Mouse (Mus musculus) liver, postnatal 0 days (tissue): Measurements from ENCODE around the gene Shisal2a.

Experiments used
- CTCF ChIP-seq: sonication (generic); IDR thresholded peaks from 2 replicates; pipeline ENCODE4 v1.5.1; 2016; ENCODE audit warnings: antibody characterized with exemption, low read depth
- EP300 ChIP-seq: IDR thresholded peaks from 2 replicates; pipeline ENCODE4 v1.6.1; 2016; ENCODE audit warnings: antibody characterized with exemption, low read depth, mild to moderate bottlenecking

DNA sequence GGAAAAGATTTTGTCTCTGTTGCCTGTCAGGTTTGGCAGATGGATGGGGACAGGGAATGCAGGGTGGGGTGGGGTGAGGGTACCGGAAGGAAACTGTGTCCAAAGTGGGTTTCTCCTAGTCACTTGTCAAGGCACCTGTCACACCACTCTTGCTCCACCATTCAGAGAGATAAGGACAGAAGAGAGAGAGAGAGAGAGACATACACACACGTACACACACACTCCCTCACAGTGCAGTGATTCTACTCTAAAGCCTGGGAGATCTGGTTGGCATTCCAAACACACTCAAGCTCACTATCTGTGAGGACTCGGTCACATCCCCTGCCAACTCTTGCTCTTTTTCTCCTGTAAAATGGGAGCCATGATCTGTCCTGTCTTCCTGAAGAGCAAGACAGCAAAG, 11.0 kb downstream of the Shisal2a start:
- no peak for TF ChIP-seq CTCF
- no peak for TF ChIP-seq EP300
